Mouse (Mus musculus): Measurements from ENCODE around the gene Gnas. TPM values are rescaled to one million over a fixed set of nuclear protein-coding genes. Genes with fewer than 3 reads are reported as not detected.

Gene Gnas
- total RNA-seq, 1 experiment from 2014 or later, result 2,497 TPM

DNA sequence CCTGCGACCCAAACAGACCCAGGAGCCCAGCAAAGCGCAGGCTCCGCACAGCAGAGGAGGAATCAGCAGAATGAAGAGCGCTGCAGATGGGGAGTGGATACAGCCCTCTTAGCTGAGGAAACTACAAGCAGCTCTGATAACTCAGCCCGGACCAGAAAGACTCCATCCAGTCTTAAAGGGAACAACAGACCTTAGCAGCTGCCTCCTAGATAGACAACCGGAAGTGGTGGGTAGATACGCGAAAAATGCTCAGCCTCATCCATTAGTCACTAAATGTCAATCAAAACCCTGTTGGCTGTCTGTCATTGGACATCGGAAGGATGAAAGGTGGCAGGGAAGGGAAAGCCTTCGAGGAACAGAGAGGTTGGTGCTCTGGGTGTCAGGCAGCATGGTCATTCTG is 82.5 kb downstream of the Gnas start:
- DNase-seq, result no peak

DNA sequence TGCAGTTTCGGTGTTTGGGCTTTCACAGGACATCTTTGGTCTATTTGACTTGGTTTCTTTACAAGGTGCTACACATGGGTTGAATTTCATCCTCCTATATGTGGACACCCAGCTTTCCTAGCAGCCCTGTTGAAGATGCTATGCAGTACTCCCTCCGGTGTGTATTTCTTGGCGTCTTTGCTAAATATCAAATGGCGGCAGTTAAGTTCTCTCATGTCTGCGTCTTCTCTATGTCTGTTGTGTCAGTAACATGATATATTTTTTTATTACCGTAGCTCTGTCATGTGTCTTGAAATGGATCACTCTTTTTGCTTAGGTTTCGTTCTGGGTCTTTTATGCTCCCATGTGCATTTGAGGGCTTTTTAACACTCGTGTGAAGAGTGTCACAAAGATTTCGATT is 96.9 kb downstream of the Gnas start:
- no peak for DNase-seq

DNA sequence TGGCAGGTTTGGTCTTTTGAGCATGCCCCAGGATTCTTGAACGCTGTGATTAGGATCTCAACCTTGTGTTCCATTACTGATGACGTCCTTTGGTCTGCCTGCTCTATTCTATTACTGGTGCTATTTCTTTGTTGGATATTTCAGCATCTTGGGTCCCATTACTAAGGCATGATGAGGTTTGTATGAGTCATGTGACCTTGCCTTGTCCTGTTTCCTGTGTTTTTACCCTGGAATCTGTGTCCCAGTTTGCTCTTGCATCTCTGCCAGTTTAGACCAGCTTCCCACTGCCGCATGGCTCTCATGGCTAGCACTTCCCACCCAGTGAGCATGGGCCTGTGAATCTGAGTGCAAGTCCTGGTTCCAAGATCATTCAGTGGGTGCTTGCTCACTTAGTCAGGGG is 107.8 kb downstream of the Gnas start:
- DNase-seq, result no peak

DNA sequence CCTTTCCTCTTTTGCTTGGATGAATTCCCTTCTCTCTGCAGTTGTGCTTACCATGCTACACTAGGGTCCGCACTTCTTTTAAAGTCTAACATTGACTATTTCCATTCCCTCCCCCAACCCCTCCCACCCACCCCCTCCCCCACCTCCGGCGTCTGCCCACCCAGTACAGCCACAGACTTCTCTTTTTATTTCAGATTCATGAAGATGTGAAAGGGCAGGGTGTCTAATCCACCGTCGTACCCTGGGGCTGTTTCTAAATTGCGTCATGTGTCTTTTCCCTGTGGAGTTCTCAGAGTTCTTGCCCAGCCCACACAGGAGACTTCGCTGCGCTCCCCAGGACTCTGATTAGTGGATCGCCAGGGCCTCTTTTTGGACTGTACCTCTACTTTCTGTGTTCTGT is 108.4 kb downstream of the Gnas start:
- no peak for DNase-seq

DNA sequence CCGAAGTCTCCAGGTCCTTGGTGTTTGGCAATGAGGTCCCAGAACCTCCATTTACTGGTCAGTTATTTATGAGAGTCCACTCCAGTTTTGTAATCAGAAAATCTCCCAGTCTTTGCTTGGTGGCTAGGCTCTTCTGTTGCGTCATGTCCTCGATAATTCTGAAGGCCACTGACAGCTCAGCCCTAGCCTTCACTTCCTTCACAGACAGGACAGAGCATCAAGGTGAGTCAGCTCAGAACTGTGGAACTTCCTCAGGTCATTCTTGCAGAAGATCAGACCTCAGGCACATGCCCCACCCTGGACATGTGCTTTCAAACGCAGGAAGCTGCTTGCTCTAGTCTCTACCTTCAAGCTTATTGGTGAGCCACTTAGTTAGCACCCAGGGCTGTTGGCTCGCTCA is 109.3 kb downstream of the Gnas start:
- peak; percentile 18 for DNase-seq

Small RNAs within 50 kb of the gene (microRNA-seq; reads per million reads assigned to microRNA genes)
- gene Gm27591, result 0 reads per million in 2 experiments
- gene Mir296, result 463 to 472 reads per million in 2 experiments
- gene Mir298, result 772 to 1,162 reads per million in 2 experiments

Other genes starting within 250 kb of the Gnas start
- gene Stx16, start 208.0 kb upstream of the Gnas start, total RNA-seq (2021), result 41.6 and 63.8 TPM in 2 replicates
- gene Npepl1, start 174.0 kb upstream of the Gnas start, total RNA-seq (2021), result 65.3 and 71.0 TPM in 2 replicates
- gene Gm20721, start 62.4 kb downstream of the Gnas start, total RNA-seq (2021), result 2.1 and 2.4 TPM in 2 replicates
- 61.9 and 63.7 TPM in 2 replicates for gene Nelfcd, start 131.5 kb downstream of the Gnas start, total RNA-seq (2021)
- 133 and 134 TPM in 2 replicates for gene Ctsz, start 154.7 kb downstream of the Gnas start, total RNA-seq (2021)
- 0.73 TPM in 1 of 2 replicates, not detected in the other for gene Tubb1, start 166.4 kb downstream of the Gnas start, total RNA-seq (2021)
- 355 and 471 TPM in 2 replicates for gene Atp5e, start 179.8 kb downstream of the Gnas start, total RNA-seq (2021)
- gene Prelid3b, start 188.8 kb downstream of the Gnas start, total RNA-seq (2021), result 103 and 108 TPM in 2 replicates